Mouse (Mus musculus) naive thymus-derived CD4-positive, alpha-beta T cell, adult 2 months (primary cell): Measurements from ENCODE around the gene Nprl3.
A peak's percentile ranks its signal among the peaks of the same experiment; 100 is the strongest.
"Not testable (repeated sequence)": the region's sequence is repeated elsewhere in the genome, so short reads cannot be mapped to it uniquely, and the experiment has no call there.

Experiments
- DNase-seq: peaks from one replicate; pipeline ENCODE4 v3.0.0-alpha.2; 2011; ENCODE audit warnings: low read depth

Gene Nprl3

GRCm38 (mm10) chr11:32225222-32226104 is 42.0 kb downstream of the Nprl3 start:
- DNase-seq: no peak

- no peak for DNase-seq
Measured at GRCm38 (mm10) chr11:32224468-32225139, 42.9 kb downstream of the Nprl3 start.

- no peak for DNase-seq
Measured at GRCm38 (mm10) chr11:32223297-32223967, 44.1 kb downstream of the Nprl3 start.

GRCm38 (mm10) chr11:32222570-32223194 is 44.8 kb downstream of the Nprl3 start:
- peak; percentile 67 for DNase-seq

- DNase-seq: peak; percentile 43
Measured at GRCm38 (mm10) chr11:32221951-32222409, 45.5 kb downstream of the Nprl3 start, which contains the start of gene Rhbdf1. Rhbdf1 (minus strand) TSS chr11:32222300.

GRCm38 (mm10) chr11:32221225-32221950 is 46.1 kb downstream of the Nprl3 start:
- DNase-seq: peak; percentile 50

GRCm38 (mm10) chr11:32220607-32221224 is 46.8 kb downstream of the Nprl3 start:
- DNase-seq: no peak

GRCm38 (mm10) chr11:32219287-32219686 is 48.2 kb downstream of the Nprl3 start:
- no peak for DNase-seq

GRCm38 (mm10) chr11:32218501-32219050 is 48.9 kb downstream of the Nprl3 start:
- DNase-seq: no peak

- DNase-seq: peak; percentile 89
Measured at GRCm38 (mm10) chr11:32216851-32217250, 50.7 kb downstream of the Nprl3 start.

GRCm38 (mm10) chr11:32215372-32216162 is 51.9 kb downstream of the Nprl3 start:
- DNase-seq: no peak

- no peak for DNase-seq
Measured at GRCm38 (mm10) chr11:32210623-32211022, 56.9 kb downstream of the Nprl3 start.

GRCm38 (mm10) chr11:32205058-32205873 is 62.2 kb downstream of the Nprl3 start, which contains the start of gene Snrnp25:
Snrnp25 (plus strand) TSS chr11:32205415.
- DNase-seq: peak; percentile 98

GRCm38 (mm10) chr11:32201922-32202685 is 65.4 kb downstream of the Nprl3 start:
- DNase-seq: no peak

- not testable (repeated sequence) for DNase-seq
Measured at GRCm38 (mm10) chr11:32200992-32201391, 66.5 kb downstream of the Nprl3 start.

- DNase-seq: peak; percentile 62
Measured at GRCm38 (mm10) chr11:32200075-32200601, 67.4 kb downstream of the Nprl3 start, which contains the start of gene Il9r. Il9r (minus strand) TSS chr11:32200279.

- DNase-seq: no peak
Measured at GRCm38 (mm10) chr11:32199230-32199629, 68.3 kb downstream of the Nprl3 start.
